Mouse (Mus musculus) thymus, adult 2 months (tissue): ENCODE results near the gene Fut4.

Experiments
- CTCF ChIP-seq: fragments of 200-500 bp; IDR thresholded peaks from 2 replicates; pipeline ENCODE4 v1.5.1; 2012; ENCODE audit warnings: mild to moderate bottlenecking, control low read depth, low read length, moderate library complexity, borderline replicate concordance; ENCODE audit not compliant: control insufficient read depth, poor library complexity, insufficient read depth; ENCODE audit errors: extremely low read depth
- POLR2A ChIP-seq: fragments of 200-500 bp; IDR thresholded peaks from 2 replicates; pipeline ENCODE4 v1.6.1; 2012; ENCODE audit warnings: mild to moderate bottlenecking, low read length, control low read depth, moderate library complexity; ENCODE audit not compliant: control insufficient read depth, poor library complexity, insufficient read depth; ENCODE audit errors: extremely low read depth

- TF ChIP-seq CTCF (no peak), POLR2A (no peak)
Observed at GRCm38 (mm10) chr9:14739498-14740150, 12.6 kb downstream of the Fut4 start.
